Mouse (Mus musculus) R1 (cell line): ENCODE measurements around the gene Ovol1.

Source experiments
- DNase-seq: peaks from one replicate; pipeline ENCODE4 v3.0.0-alpha.2; 2018; ENCODE audit warnings: low read depth, low spot score

Ovol1 gene

GRCm38 (mm10) chr19:5568470-5569140 lies 8.2 kb upstream of the Ovol1 start:
- DNase-seq: peak; percentile 95

GRCm38 (mm10) chr19:5567534-5568469 lies 7.4 kb upstream of the Ovol1 start, which contains the start of gene Ap5b1:
Ap5b1 (plus strand) TSS chr19:5568025.
- peak; percentile 94 for DNase-seq

DNA sequence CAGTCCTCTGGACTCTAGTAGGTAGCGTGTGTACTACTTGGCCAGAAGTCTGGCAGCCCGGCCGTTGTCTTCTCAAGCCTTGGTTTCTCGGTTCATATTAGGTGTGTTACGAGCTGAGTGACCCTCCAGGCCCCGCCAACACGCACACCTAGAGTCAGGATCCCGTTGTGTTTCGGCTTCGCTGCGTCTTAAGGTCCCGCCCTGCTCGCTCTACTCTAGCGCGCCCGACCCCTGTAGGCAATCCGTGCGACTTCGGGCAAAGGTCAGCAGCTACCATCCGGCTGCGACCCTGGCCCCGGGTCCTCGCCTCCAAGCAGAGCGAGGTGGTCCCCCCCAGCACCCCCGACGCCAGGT lies 6.7 kb upstream of the Ovol1 start:
- DNase-seq: peak; percentile 74

DNA sequence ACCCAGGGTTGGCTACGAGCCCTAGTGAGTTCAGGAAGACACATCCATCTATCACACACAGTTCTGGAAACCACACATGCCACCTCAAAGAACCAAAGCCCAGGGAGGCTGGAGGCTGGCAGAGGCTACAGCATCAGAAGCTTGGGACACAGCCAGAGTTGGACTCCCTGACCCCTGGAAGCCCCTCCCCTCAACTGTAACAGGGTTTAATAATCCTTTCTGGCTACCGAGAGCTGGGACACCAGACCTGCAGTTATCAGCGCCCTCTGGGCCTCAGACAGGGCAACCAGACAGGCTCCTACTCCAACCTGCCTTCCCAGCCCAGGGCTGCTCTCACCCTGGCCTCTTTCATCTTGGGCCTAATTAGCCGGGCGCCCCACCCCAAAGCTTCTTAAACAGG lies 5.9 kb upstream of the Ovol1 start:
- no peak for DNase-seq

GRCm38 (mm10) chr19:5562776-5563175 lies 2.3 kb upstream of the Ovol1 start:
- DNase-seq: no peak

DNA sequence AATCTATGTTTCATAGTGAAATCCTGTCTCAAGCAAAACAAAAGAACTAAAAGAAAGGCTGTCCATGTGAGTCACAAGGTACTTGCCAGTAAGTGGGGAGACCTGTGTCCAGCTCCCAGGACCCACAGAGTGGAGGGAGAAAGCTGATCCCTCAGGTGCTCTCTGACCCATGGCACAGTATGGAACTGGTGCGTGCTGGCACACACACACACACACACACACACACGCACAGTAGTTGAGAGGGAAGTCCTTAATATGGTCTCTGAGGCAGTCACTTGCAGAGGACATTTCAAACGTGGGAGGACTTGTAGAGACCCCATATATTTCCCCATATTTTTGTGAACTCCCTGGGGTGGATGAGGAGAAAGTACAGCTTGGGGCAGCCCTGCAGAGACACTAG lies 1.4 kb upstream of the Ovol1 start:
- no peak for DNase-seq

- DNase-seq: no peak
These were observed 875 bp upstream of the Ovol1 start for GRCm38 (mm10) chr19:5561252-5561790.

GRCm38 (mm10) chr19:5559631-5560456 lies 602 bp downstream of the Ovol1 start:
- peak; percentile 37 for DNase-seq

- DNase-seq: no peak
These were observed 1.2 kb downstream of the Ovol1 start for GRCm38 (mm10) chr19:5559229-5559628.

- DNase-seq: no peak
These were observed 1.7 kb downstream of the Ovol1 start for GRCm38 (mm10) chr19:5558770-5559169.

GRCm38 (mm10) chr19:5558169-5558568 lies 2.3 kb downstream of the Ovol1 start:
- no peak for DNase-seq

DNA sequence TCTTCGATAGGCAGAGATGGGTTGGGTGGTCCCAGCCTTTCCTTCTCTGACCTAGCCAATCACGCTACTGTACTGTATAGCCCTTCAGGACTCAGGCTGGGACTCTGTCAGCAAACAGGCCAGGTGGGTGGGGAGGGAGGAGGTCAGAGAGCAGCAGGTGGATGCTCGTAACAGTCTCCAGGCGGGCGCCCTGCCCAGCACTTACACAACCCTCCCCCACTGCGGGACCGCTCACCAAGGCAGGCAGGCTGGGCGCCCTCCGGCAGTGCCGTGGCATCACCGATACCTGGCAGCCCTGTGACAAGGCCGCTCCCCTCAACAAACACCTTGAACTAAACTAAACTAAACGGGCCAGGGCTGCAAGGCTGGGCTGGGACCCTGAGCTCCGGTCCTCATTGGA lies 6.2 kb downstream of the Ovol1 start:
- DNase-seq: no peak

GRCm38 (mm10) chr19:5553802-5554201 lies 6.6 kb downstream of the Ovol1 start:
- no peak for DNase-seq

- no peak for DNase-seq
These were observed 12.9 kb downstream of the Ovol1 start for GRCm38 (mm10) chr19:5547471-5548056.

- no peak for DNase-seq
These were observed 16.4 kb downstream of the Ovol1 start for GRCm38 (mm10) chr19:5544031-5544430.

DNA sequence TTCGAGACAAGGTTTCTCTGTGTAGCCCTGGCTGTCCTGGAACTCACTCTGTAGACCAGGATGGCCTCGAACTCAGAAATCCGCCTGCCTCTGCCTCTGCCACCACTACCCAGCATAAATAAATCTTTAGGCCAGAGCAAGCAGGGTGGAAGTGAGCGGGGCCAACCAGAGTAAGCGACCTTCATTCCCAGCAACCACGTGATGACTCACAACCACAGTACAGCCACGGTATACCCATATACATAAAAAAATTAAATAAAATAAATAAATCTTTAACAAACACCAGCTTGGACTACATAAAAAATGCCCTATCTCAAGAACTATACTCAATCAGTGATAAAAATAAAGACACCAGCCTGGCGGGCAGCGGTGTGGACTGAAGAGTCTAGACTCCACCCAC lies 17.1 kb downstream of the Ovol1 start:
- DNase-seq: no peak

DNA sequence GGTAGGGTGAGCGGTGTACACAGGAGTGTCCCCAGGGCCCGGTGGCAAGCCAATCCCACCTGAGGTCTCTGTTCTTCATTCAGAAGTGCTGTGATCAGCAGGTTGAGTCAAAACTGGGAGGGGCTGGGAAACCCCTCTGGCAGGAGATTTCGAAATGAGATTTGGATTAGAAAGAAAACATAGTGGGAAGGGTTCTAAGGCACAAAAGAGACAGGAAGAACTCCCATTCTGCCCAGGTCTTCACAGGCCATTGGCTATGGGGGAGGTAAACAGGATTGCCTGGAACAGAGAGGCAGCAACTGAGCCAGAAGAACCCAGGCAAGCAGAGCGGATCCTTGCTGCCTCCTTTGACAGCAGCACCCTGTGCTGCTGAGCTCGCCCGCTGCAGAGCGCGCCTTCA lies 21.7 kb downstream of the Ovol1 start:
- peak; percentile 75 for DNase-seq

GRCm38 (mm10) chr19:5532520-5532919 lies 27.9 kb downstream of the Ovol1 start:
- DNase-seq: no peak

DNA sequence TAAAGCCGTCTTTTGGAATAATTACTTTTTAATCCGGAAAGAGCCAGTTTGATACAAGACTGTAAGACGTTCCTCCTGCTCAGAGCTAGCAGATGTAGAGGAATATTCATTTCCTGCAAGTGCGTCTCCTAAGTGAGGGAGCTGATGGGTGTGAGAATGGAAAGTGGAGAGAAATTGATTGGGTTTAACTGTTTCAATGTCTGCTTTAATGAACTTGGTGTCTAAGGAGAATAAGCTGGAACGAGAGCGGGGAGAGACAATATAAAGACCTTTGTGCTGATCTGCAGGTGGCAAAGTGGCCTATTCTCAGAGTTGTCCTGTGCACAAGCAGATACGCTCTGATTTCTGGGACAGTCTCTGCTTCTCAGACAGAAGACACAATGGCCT lies 30.3 kb downstream of the Ovol1 start:
- no peak for DNase-seq

DNA sequence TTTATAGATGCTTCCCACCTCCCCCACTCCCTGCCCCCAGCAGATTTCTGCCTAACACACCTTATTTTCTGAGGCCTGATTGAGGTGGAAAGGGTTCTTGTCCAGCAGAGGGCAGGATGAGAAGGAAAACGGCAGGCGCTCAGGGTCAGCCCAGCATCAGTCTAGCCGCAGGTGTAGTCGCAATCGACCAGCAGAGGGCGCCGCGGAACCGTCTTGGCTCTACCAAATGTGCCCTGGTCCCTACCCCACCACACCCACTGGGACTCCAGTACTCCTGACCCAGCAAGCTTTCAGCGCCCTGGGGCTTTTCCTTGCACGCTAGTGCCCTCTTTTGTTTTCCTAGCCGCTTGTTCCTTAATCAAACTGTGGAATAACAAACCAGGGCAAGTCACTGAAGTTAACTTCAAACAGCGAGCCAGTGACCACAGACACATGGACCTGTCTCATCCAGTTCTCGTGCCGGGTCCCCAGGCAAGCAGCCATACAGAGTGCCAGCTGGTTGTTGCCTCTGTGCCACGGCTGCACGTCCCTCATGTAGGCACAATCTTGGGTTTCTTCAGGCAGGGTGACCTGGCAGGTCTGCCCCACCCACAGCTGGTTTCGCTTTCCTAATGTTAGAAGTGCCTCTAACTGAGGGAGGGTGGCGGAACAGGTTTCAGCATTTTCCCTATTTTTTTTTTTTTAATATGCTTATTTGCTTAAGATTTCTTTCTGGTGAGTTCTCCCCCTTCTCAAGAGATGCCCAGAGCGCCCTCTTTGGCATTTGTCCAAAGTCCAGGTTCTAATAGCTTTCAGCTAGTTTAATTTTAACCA lies 30.9 kb downstream of the Ovol1 start:
- DNase-seq: peak; percentile 94

DNA sequence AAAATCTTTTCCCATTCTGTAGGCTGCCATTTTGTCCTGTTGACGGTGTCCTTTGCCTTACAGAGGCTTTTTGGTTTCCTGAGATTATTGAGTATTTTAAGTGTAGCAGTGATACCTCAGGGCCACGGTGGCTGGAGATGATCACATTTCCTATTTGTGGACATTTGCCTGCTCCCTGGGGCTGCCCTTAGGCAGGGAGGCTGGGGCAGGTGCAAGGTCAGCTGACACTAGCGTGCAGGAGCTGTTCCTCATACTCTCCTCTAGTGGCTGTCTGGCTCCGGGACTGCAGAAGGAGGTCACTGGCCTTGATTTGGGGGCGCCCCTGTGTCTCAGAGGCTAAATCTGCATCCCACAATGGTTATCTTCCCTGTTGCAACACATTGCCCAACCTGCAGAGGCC lies 35.2 kb downstream of the Ovol1 start:
- no peak for DNase-seq
